Mouse (Mus musculus): ENCODE data around the gene Bod1. TPM values are rescaled to one million over a fixed set of nuclear protein-coding genes. Genes with fewer than 3 reads are reported as not detected.

Gene Bod1
- polyA plus RNA-seq (2015; fragmentation: Nextera tagmentation; extraction: Ambion mirVana), result 128 and 133 TPM in 2 replicates

- no peaks in the 10 kb centered on the region for H3K9me3 ChIP-seq
- no peaks in the 10 kb centered on the region for H3K27me3 ChIP-seq
- peaks cover 26% of the 10 kb centered on the region for H3K36me3 ChIP-seq
- H3K27ac ChIP-seq (replicated peaks), result peak within 1 kb of the TSS; percentile 78
- peak within 1 kb of the TSS; percentile 98 for H3K9ac ChIP-seq
- ATAC-seq (ENCODE audit: low FRiP score, low read depth), result peak; percentile 97
- H3K4me2 ChIP-seq, result peak within 1 kb of the TSS; percentile 75
- WGBS, result 1% methylated on average over 74 of the region's 76 CpGs
- H3K4me1 ChIP-seq (replicated peaks), result peaks cover 21% of the 10 kb centered on the region
- H3K4me3 ChIP-seq, result peak within 1 kb of the TSS; percentile 97
These were observed at the start of gene Bod1 for GRCm38 (mm10) chr11:31671354-31672169. Bod1 (minus strand) TSS chr11:31671885.

- peaks cover 13% of the 10 kb centered on the region for H3K4me1 ChIP-seq (replicated peaks)
- no peaks in the 10 kb centered on the region for H3K36me3 ChIP-seq
- H3K9ac ChIP-seq, result no peak overlapping the region
- H3K4me2 ChIP-seq, result no peak overlapping the region
- ATAC-seq (ENCODE audit: low FRiP score, low read depth), result no peak
- H3K27me3 ChIP-seq, result no peaks in the 10 kb centered on the region
- H3K4me3 ChIP-seq, result no peak overlapping the region
- H3K27ac ChIP-seq (replicated peaks), result no peak overlapping the region
- WGBS, result 95% methylated on average over 4 of the region's 4 CpGs
- H3K9me3 ChIP-seq, result no peaks in the 10 kb centered on the region
These were observed 47.4 kb upstream of the Bod1 start for GRCm38 (mm10) chr11:31719090-31719489.

GRCm38 (mm10) chr11:31717926-31718735 lies 46.4 kb upstream of the Bod1 start:
- Histone ChIP-seq H3K9me3 (no peaks in the 10 kb centered on the region), H3K27ac (replicated peaks) (no peak overlapping the region), H3K4me1 (replicated peaks) (peaks cover 22% of the 10 kb centered on the region), H3K36me3 (no peaks in the 10 kb centered on the region), H3K4me2 (no peak overlapping the region), H3K9ac (no peak overlapping the region), H3K4me3 (no peak overlapping the region), H3K27me3 (no peaks in the 10 kb centered on the region)
- WGBS, result 70% methylated on average over 4 of the region's 4 CpGs
- ATAC-seq (ENCODE audit: low FRiP score, low read depth), result no peak

GRCm38 (mm10) chr11:31713641-31714121 lies 42.0 kb upstream of the Bod1 start:
- 46% methylated on average over 6 of the region's 6 CpGs for WGBS
- Histone ChIP-seq H3K4me2 (no peak overlapping the region), H3K36me3 (no peaks in the 10 kb centered on the region), H3K4me1 (replicated peaks) (peaks cover 28% of the 10 kb centered on the region), H3K27me3 (no peaks in the 10 kb centered on the region), H3K9ac (no peak overlapping the region), H3K27ac (replicated peaks) (peak overlapping the region; percentile 77), H3K9me3 (no peaks in the 10 kb centered on the region), H3K4me3 (no peak overlapping the region)
- peak; percentile 94 for ATAC-seq (ENCODE audit: low FRiP score, low read depth)

GRCm38 (mm10) chr11:31713116-31713515 lies 41.4 kb upstream of the Bod1 start:
- Histone ChIP-seq H3K9me3 (no peaks in the 10 kb centered on the region), H3K36me3 (no peaks in the 10 kb centered on the region), H3K9ac (no peak overlapping the region), H3K4me3 (no peak overlapping the region), H3K27ac (replicated peaks) (peak overlapping the region; percentile 77), H3K27me3 (no peaks in the 10 kb centered on the region), H3K4me2 (no peak overlapping the region), H3K4me1 (replicated peaks) (peaks cover 22% of the 10 kb centered on the region)
- WGBS, result 28% methylated on average over 8 of the region's 8 CpGs
- 0 out of 2 replicates have a peak, but pooled peaks have one; percentile 10 for ATAC-seq (ENCODE audit: low FRiP score, low read depth)

GRCm38 (mm10) chr11:31707771-31708170 lies 36.1 kb upstream of the Bod1 start:
- H3K9ac ChIP-seq, result no peak overlapping the region
- no peak overlapping the region for H3K4me2 ChIP-seq
- no peak overlapping the region for H3K4me3 ChIP-seq
- H3K4me1 ChIP-seq (replicated peaks), result peaks cover 2% of the 10 kb centered on the region; the same call in 1 of the 2 replicates
- no peaks in the 10 kb centered on the region for H3K27me3 ChIP-seq
- ATAC-seq (ENCODE audit: low FRiP score, low read depth), result no peak
- no peaks in the 10 kb centered on the region for H3K36me3 ChIP-seq
- no peaks in the 10 kb centered on the region for H3K9me3 ChIP-seq
- no peak overlapping the region for H3K27ac ChIP-seq (replicated peaks)

- Histone ChIP-seq H3K4me3 (no peak overlapping the region), H3K4me1 (replicated peaks) (no peaks in the 10 kb centered on the region), H3K9ac (no peak overlapping the region), H3K27ac (replicated peaks) (no peak overlapping the region), H3K4me2 (no peak overlapping the region), H3K9me3 (no peaks in the 10 kb centered on the region), H3K36me3 (no peaks in the 10 kb centered on the region), H3K27me3 (no peaks in the 10 kb centered on the region)
- WGBS, result 65% methylated on average over 8 of the region's 8 CpGs
- no peak for ATAC-seq (ENCODE audit: low FRiP score, low read depth)
These were observed 31.5 kb upstream of the Bod1 start for GRCm38 (mm10) chr11:31703173-31703572.

GRCm38 (mm10) chr11:31701901-31702300 lies 30.2 kb upstream of the Bod1 start:
- Histone ChIP-seq H3K4me2 (no peak overlapping the region), H3K27me3 (no peaks in the 10 kb centered on the region), H3K36me3 (no peaks in the 10 kb centered on the region), H3K4me1 (replicated peaks) (no peaks in the 10 kb centered on the region), H3K9ac (no peak overlapping the region), H3K27ac (replicated peaks) (no peak overlapping the region), H3K4me3 (no peak overlapping the region), H3K9me3 (no peaks in the 10 kb centered on the region)
- no peak for ATAC-seq (ENCODE audit: low FRiP score, low read depth)
- 96% methylated on average over 3 of the region's 3 CpGs for WGBS

GRCm38 (mm10) chr11:31699502-31699901 lies 27.8 kb upstream of the Bod1 start:
- Histone ChIP-seq H3K27me3 (no peaks in the 10 kb centered on the region), H3K4me3 (no peak overlapping the region), H3K4me1 (replicated peaks) (peaks cover 11% of the 10 kb centered on the region), H3K4me2 (no peak overlapping the region), H3K36me3 (no peaks in the 10 kb centered on the region), H3K9ac (no peak overlapping the region), H3K27ac (replicated peaks) (no peak overlapping the region), H3K9me3 (no peaks in the 10 kb centered on the region)
- ATAC-seq (ENCODE audit: low FRiP score, low read depth), result no peak
- WGBS, result 59% methylated on average over 3 of the region's 3 CpGs

- peak; percentile 92 for ATAC-seq (ENCODE audit: low FRiP score, low read depth)
- H3K4me2 ChIP-seq, result peak overlapping the region; percentile 35
- 38% methylated on average over 4 of the region's 4 CpGs for WGBS
These were observed 23.1 kb upstream of the Bod1 start for GRCm38 (mm10) chr11:31694801-31695200.

GRCm38 (mm10) chr11:31694109-31694508 lies 22.4 kb upstream of the Bod1 start:
- WGBS, result 100% methylated on average over 1 of the region's 1 CpGs
- no peaks in the 10 kb centered on the region for H3K27me3 ChIP-seq
- peaks cover 14% of the 10 kb centered on the region for H3K4me1 ChIP-seq (replicated peaks)
- no peak for ATAC-seq (ENCODE audit: low FRiP score, low read depth)
- H3K9ac ChIP-seq, result no peak overlapping the region
- H3K9me3 ChIP-seq, result no peaks in the 10 kb centered on the region
- no peak overlapping the region for H3K4me2 ChIP-seq
- no peaks in the 10 kb centered on the region for H3K36me3 ChIP-seq
- no peak overlapping the region for H3K4me3 ChIP-seq
- H3K27ac ChIP-seq (replicated peaks), result peak overlapping the region; percentile 87

More at GRCm38 (mm10) chr11:31694801-31695200, 23.1 kb upstream of the Bod1 start:
- Histone ChIP-seq H3K27ac (replicated peaks) (peak overlapping the region; percentile 87), H3K4me1 (replicated peaks) (peaks cover 14% of the 10 kb centered on the region), H3K4me3 (no peak overlapping the region), H3K27me3 (no peaks in the 10 kb centered on the region), H3K9ac (peak overlapping the region; percentile 33; the same call in 1 of the 2 replicates), H3K9me3 (no peaks in the 10 kb centered on the region), H3K36me3 (no peaks in the 10 kb centered on the region)

GRCm38 (mm10) chr11:31693322-31693721 lies 21.6 kb upstream of the Bod1 start:
- no peak for ATAC-seq (ENCODE audit: low FRiP score, low read depth)

More at GRCm38 (mm10) chr11:31693322-31693721, 21.6 kb upstream of the Bod1 start:
- Histone ChIP-seq H3K27me3 (no peaks in the 10 kb centered on the region), H3K4me1 (replicated peaks) (peaks cover 14% of the 10 kb centered on the region), H3K9me3 (no peaks in the 10 kb centered on the region), H3K4me2 (no peak overlapping the region), H3K27ac (replicated peaks) (no peak overlapping the region), H3K36me3 (no peaks in the 10 kb centered on the region), H3K4me3 (no peak overlapping the region), H3K9ac (no peak overlapping the region)
- WGBS, result 90% methylated on average over 2 of the region's 2 CpGs

Measured in hindbrain, embryonic 15.5 days (tissue).